Mouse (Mus musculus) intestine, embryonic 16.5 days (tissue): Measurements from ENCODE around the gene Ezh2. TPM values are rescaled to one million over a fixed set of nuclear protein-coding genes. Genes with fewer than 3 reads are reported as not detected.

Experiments used
- ATAC-seq: fragments of 200-750 bp; cut with Nextera tagmentation; 2 replicates; pipeline ENCODE4 v1.8.0; 2017; ENCODE audit warnings: moderate TSS enrichment, moderate library complexity
- H3K27ac ChIP-seq: fragments of 300-500 bp; sonication (generic); 2 replicates; pipeline ENCODE4 v1.5.1; 2014; ENCODE audit warnings: mild to moderate bottlenecking, low read length
- H3K27me3 ChIP-seq: fragments of 300-500 bp; sonication (generic); replicated peaks from 2 replicates; pipeline ENCODE4 v1.6.1; 2014; ENCODE audit warnings: low read length, control low read depth, mixed read lengths; ENCODE audit not compliant: control insufficient read depth, insufficient read depth
- H3K36me3 ChIP-seq: fragments of 300-500 bp; sonication (generic); 2 replicates; pipeline ENCODE4 v1.6.1; 2014; ENCODE audit warnings: low read length, control low read depth; ENCODE audit not compliant: control insufficient read depth, insufficient read depth
- H3K4me1 ChIP-seq: fragments of 300-500 bp; sonication (generic); 2 replicates; pipeline ENCODE4 v1.6.1; 2014; ENCODE audit warnings: low read length, control low read depth, mixed read lengths; ENCODE audit not compliant: control insufficient read depth, insufficient read depth
- H3K4me2 ChIP-seq: fragments of 300-500 bp; sonication (generic); 2 replicates; pipeline ENCODE4 v1.6.1; 2014; ENCODE audit warnings: low read depth, low read length, control low read depth
- H3K4me3 ChIP-seq: fragments of 300-500 bp; sonication (generic); 2 replicates; pipeline ENCODE4 v1.5.1; 2014; ENCODE audit warnings: mild to moderate bottlenecking, low read length
- H3K9ac ChIP-seq: fragments of 300-500 bp; sonication (generic); 2 replicates; pipeline ENCODE4 v1.6.1; 2014; ENCODE audit warnings: low read depth, low read length
- H3K9me3 ChIP-seq: fragments of 300-500 bp; sonication (generic); 2 replicates; pipeline ENCODE4 v1.6.1; 2016; ENCODE audit warnings: low read length, control low read depth; ENCODE audit not compliant: control insufficient read depth
- WGBS: fragments of 180-500 bp; shearing (Covaris S2); extraction: QIAGEN DNeasy Blood & Tissue Kit; methylation state at CpG from one replicate; pipeline ENCODE4 v1.1.7; 2014; 5-methylcytosine and 5-hydroxymethylcytosine counted together
- polyA plus RNA-seq: library from polyadenylated mRNA; unstranded; fragments of >200 nt; fragmentation: Nextera tagmentation; extraction: Ambion mirVana; gene quantifications from 2 replicates; pipeline ENCODE4 v1.2.1, GENCODE M21; 2015

Ezh2 gene
- polyA plus RNA-seq, 1 experiment from 2014 or later = 54.6 TPM

- Histone ChIP-seq H3K4me2 (no peak overlapping the region), H3K9me3 (no peaks in the 10 kb centered on the region), H3K4me1 (no peaks in the 10 kb centered on the region), H3K27me3 (no peaks in the 10 kb centered on the region), H3K4me3 (no peak overlapping the region), H3K27ac (no peak overlapping the region), H3K9ac (no peak overlapping the region), H3K36me3 (no peaks in the 10 kb centered on the region)
- ATAC-seq = no peak
- 72% methylated on average over 2 of the region's 2 CpGs for WGBS
Measured at GRCm38 (mm10) chr6:47560846-47561245, 34.3 kb downstream of the Ezh2 start.

GRCm38 (mm10) chr6:47560407-47560806 lies 34.7 kb downstream of the Ezh2 start:
- no peak overlapping the region for H3K4me2 ChIP-seq
- no peak for ATAC-seq
- H3K27me3 ChIP-seq = no peaks in the 10 kb centered on the region
- H3K36me3 ChIP-seq = no peaks in the 10 kb centered on the region
- no peak overlapping the region for H3K9ac ChIP-seq
- no peak overlapping the region for H3K4me3 ChIP-seq
- H3K27ac ChIP-seq = no peak overlapping the region
- H3K4me1 ChIP-seq = no peaks in the 10 kb centered on the region
- H3K9me3 ChIP-seq = no peaks in the 10 kb centered on the region

- Histone ChIP-seq H3K27ac (no peak overlapping the region), H3K9ac (no peak overlapping the region), H3K36me3 (no peaks in the 10 kb centered on the region), H3K9me3 (no peaks in the 10 kb centered on the region), H3K4me1 (no peaks in the 10 kb centered on the region), H3K4me2 (no peak overlapping the region), H3K4me3 (no peak overlapping the region), H3K27me3 (no peaks in the 10 kb centered on the region)
- 74% methylated on average over 2 of the region's 2 CpGs for WGBS
- peak; percentile 71 for ATAC-seq
Measured at GRCm38 (mm10) chr6:47559287-47559686, 35.9 kb downstream of the Ezh2 start.

GRCm38 (mm10) chr6:47552280-47552679 lies 42.9 kb downstream of the Ezh2 start:
- 82% methylated on average over 4 of the region's 4 CpGs for WGBS
- H3K27me3 ChIP-seq = no peaks in the 10 kb centered on the region
- H3K4me2 ChIP-seq = no peak overlapping the region
- no peaks in the 10 kb centered on the region for H3K9me3 ChIP-seq
- no peak overlapping the region for H3K9ac ChIP-seq
- no peaks in the 10 kb centered on the region for H3K36me3 ChIP-seq
- H3K4me1 ChIP-seq = no peaks in the 10 kb centered on the region
- H3K4me3 ChIP-seq = no peak overlapping the region
- no peak overlapping the region for H3K27ac ChIP-seq
- no peak for ATAC-seq

GRCm38 (mm10) chr6:47535333-47535732 lies 59.8 kb downstream of the Ezh2 start:
- Histone ChIP-seq H3K36me3 (peaks cover 7% of the 10 kb centered on the region; the same call in 1 of the 2 replicates), H3K9ac (no peak overlapping the region), H3K4me3 (no peak overlapping the region), H3K27ac (no peak overlapping the region), H3K9me3 (no peaks in the 10 kb centered on the region), H3K27me3 (no peaks in the 10 kb centered on the region), H3K4me1 (no peaks in the 10 kb centered on the region), H3K4me2 (no peak overlapping the region)
- 90% methylated on average over 5 of the region's 5 CpGs for WGBS
- no peak for ATAC-seq

GRCm38 (mm10) chr6:47532547-47532946 lies 62.6 kb downstream of the Ezh2 start:
- H3K9me3 ChIP-seq = no peaks in the 10 kb centered on the region
- ATAC-seq = no peak
- no peaks in the 10 kb centered on the region for H3K4me1 ChIP-seq
- H3K9ac ChIP-seq = no peak overlapping the region
- peaks cover 5% of the 10 kb centered on the region; the same call in 1 of the 2 replicates for H3K36me3 ChIP-seq
- no peak overlapping the region for H3K27ac ChIP-seq
- no peaks in the 10 kb centered on the region for H3K27me3 ChIP-seq
- no peak overlapping the region for H3K4me2 ChIP-seq
- H3K4me3 ChIP-seq = no peak overlapping the region
- 67% methylated on average over 1 of the region's 1 CpGs for WGBS

GRCm38 (mm10) chr6:47527655-47528054 lies 67.5 kb downstream of the Ezh2 start:
- H3K9ac ChIP-seq = no peak overlapping the region
- H3K27ac ChIP-seq = no peak overlapping the region
- H3K4me1 ChIP-seq = no peaks in the 10 kb centered on the region
- WGBS = 79% methylated on average over 1 of the region's 1 CpGs
- no peaks in the 10 kb centered on the region for H3K27me3 ChIP-seq
- no peaks in the 10 kb centered on the region for H3K9me3 ChIP-seq
- no peak overlapping the region for H3K4me2 ChIP-seq
- ATAC-seq = peak; percentile 57
- H3K4me3 ChIP-seq = no peak overlapping the region
- peaks cover 24% of the 10 kb centered on the region for H3K36me3 ChIP-seq

GRCm38 (mm10) chr6:47527129-47527528 lies 68.0 kb downstream of the Ezh2 start:
- Histone ChIP-seq H3K4me2 (no peak overlapping the region), H3K27me3 (no peaks in the 10 kb centered on the region), H3K36me3 (peaks cover 25% of the 10 kb centered on the region), H3K4me1 (no peaks in the 10 kb centered on the region), H3K9ac (no peak overlapping the region), H3K27ac (no peak overlapping the region), H3K4me3 (no peak overlapping the region), H3K9me3 (no peaks in the 10 kb centered on the region)
- ATAC-seq = 0 out of 2 replicates have a peak, but pooled peaks have one; percentile 39
- WGBS = 58% methylated on average over 2 of the region's 2 CpGs

- no peak for ATAC-seq
Measured at GRCm38 (mm10) chr6:47526446-47526845, 68.7 kb downstream of the Ezh2 start.

GRCm38 (mm10) chr6:47525041-47525440 lies 70.1 kb downstream of the Ezh2 start:
- Histone ChIP-seq H3K27ac (no peak overlapping the region), H3K36me3 (peaks cover 25% of the 10 kb centered on the region), H3K9me3 (no peaks in the 10 kb centered on the region), H3K27me3 (no peaks in the 10 kb centered on the region), H3K9ac (no peak overlapping the region), H3K4me3 (no peak overlapping the region), H3K4me1 (no peaks in the 10 kb centered on the region), H3K4me2 (no peak overlapping the region)
- no peak for ATAC-seq
- 83% methylated on average over 2 of the region's 2 CpGs for WGBS

More at GRCm38 (mm10) chr6:47526446-47526845, 68.7 kb downstream of the Ezh2 start:
- no peak overlapping the region for H3K9ac ChIP-seq
- H3K27me3 ChIP-seq = no peaks in the 10 kb centered on the region
- H3K4me3 ChIP-seq = no peak overlapping the region
- H3K4me1 ChIP-seq = no peaks in the 10 kb centered on the region
- no peak overlapping the region for H3K27ac ChIP-seq
- WGBS = 74% methylated on average over 4 of the region's 4 CpGs
- no peak overlapping the region for H3K4me2 ChIP-seq
- peaks cover 25% of the 10 kb centered on the region for H3K36me3 ChIP-seq
- no peaks in the 10 kb centered on the region for H3K9me3 ChIP-seq
